Mouse (Mus musculus) brain, embryonic 14.5 days (tissue): ENCODE results near the gene Acbd5. TPM values are rescaled to one million over a fixed set of nuclear protein-coding genes. Genes with fewer than 3 reads are reported as not detected.
A peak's percentile ranks its signal among the peaks of the same experiment; 100 is the strongest.
"Not testable (repeated sequence)": the region's sequence is repeated elsewhere in the genome, so short reads cannot be mapped to it uniquely, and the experiment has no call there.

Experiments
- DNase-seq: peaks from one replicate; pipeline ENCODE4 v3.0.0-alpha.2; 2011; ENCODE audit warnings: low read depth
- CTCF ChIP-seq: fragments of 200-500 bp; IDR thresholded peaks from 2 replicates; pipeline ENCODE4 v1.5.1; 2012; ENCODE audit warnings: inconsistent platforms, mild to moderate bottlenecking, moderate library complexity, borderline replicate concordance; ENCODE audit not compliant: insufficient read depth, insufficient read length; ENCODE audit errors: extremely low read depth
- POLR2A ChIP-seq: fragments of 200-500 bp; IDR thresholded peaks from 2 replicates; pipeline ENCODE4 v1.6.1; 2012; ENCODE audit warnings: mild to moderate bottlenecking, inconsistent platforms, borderline replicate concordance; ENCODE audit not compliant: poor library complexity, insufficient read depth, insufficient read length, severe bottlenecking; ENCODE audit errors: extremely low read depth
- polyA plus RNA-seq: library from polyadenylated mRNA; depleted of rRNA; stranded (reverse); fragments of >200 nt; gene quantifications from 2 replicates; pipeline ENCODE4 v1.2.3, GENCODE M21; 2012

Gene Acbd5
- polyA plus RNA-seq, 1 experiment: 36.2 TPM

DNA sequence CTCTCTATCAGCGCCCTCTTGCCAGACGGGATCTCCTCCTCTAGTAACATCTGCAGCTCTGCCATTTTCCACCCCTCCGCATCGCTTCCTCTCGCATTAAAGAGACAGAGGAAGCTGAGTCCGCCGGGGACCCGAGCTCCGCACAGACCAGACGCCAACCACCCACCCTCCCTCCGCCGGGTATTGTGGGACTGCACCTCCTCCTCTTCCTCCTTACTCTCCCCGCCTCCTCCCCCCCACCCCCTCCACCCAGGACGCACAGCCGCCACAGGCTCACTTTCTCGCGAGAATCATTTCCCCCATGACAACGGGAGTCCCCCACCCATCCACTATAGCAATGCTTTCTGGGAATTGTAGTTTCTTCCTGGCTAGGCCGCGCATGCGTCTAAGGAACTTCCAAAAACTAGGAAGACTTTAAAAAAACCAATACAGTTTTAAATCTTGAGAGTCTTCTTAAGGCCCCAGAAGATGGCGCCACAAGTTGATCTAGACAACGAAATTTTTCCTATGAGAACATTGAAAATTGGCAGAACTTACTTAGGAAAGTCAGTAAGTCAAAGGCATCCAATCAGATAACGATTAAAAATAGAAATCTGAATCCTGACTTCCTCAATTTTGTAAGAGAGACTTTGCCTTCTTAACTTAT lies 27.8 kb upstream of the Acbd5 start, which contains the start of gene Abi1:
Abi1 (minus strand) TSS at position 241 of the 646 bp plus-strand sequence.
- DNase-seq: peak; percentile 99
- TF ChIP-seq CTCF (no peak), POLR2A (peak; percentile 92; the same call in 1 of the 2 replicates)

DNA sequence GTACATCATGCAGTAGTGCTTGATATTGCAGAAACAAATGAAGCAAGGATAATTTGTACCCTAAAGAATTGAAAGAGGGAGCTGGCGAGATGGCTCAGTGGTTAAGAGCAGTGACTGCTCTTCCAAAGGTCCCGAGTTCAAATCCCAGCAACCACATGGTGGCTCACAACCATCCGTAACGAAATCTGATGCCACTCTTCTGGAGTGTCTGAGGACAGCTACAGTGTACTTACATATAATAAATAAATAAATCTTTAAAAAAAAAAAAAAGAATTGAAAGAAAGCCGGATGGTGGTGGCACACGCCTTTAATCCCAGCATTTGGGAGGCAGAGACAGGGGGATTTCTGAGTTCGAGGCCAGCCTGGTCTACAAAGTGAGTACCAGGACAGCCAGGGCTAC lies 27.3 kb upstream of the Acbd5 start:
- DNase-seq: not testable (repeated sequence)

DNA sequence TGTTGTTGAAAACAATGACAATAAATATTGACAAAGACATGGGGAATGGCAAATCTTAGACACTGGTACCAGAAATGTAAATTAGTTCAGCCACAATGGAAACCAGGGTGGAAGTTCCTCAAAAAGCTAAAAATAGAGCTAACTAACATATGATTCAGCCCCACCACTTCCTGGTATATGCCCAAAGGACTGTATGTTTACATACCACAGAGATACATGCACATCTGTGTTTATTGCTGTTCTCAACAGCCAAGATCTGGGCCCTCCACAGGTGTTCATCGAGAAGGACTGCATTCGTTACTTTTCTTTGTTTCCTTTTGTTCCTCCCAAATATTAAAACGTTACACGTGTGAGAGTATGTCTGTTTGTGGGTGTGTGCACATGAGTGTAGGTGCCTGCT lies 26.5 kb upstream of the Acbd5 start:
- no peak for DNase-seq
- no peak for TF ChIP-seq CTCF

- no peak for DNase-seq
- TF ChIP-seq CTCF: no peak
- TF ChIP-seq POLR2A: no peak
Observed at GRCm38 (mm10) chr2:23042189-23042588, 25.8 kb upstream of the Acbd5 start.

- no peak for DNase-seq
- TF ChIP-seq POLR2A (no peak), CTCF (no peak)
Observed at GRCm38 (mm10) chr2:23045703-23046102, 22.3 kb upstream of the Acbd5 start.

GRCm38 (mm10) chr2:23048006-23048405 lies 20.0 kb upstream of the Acbd5 start:
- no peak for TF ChIP-seq POLR2A
- no peak for TF ChIP-seq CTCF
- no peak for DNase-seq

- DNase-seq: no peak
- TF ChIP-seq POLR2A: no peak
- TF ChIP-seq CTCF: no peak
Observed at GRCm38 (mm10) chr2:23051890-23052289, 16.1 kb upstream of the Acbd5 start.

- TF ChIP-seq POLR2A: no peak
- no peak for TF ChIP-seq CTCF
- DNase-seq: no peak
Observed at GRCm38 (mm10) chr2:23052523-23052922, 15.4 kb upstream of the Acbd5 start.

GRCm38 (mm10) chr2:23068370-23068737 lies 387 bp downstream of the Acbd5 start:
- TF ChIP-seq POLR2A (no peak), CTCF (no peak)
- DNase-seq: no peak

DNA sequence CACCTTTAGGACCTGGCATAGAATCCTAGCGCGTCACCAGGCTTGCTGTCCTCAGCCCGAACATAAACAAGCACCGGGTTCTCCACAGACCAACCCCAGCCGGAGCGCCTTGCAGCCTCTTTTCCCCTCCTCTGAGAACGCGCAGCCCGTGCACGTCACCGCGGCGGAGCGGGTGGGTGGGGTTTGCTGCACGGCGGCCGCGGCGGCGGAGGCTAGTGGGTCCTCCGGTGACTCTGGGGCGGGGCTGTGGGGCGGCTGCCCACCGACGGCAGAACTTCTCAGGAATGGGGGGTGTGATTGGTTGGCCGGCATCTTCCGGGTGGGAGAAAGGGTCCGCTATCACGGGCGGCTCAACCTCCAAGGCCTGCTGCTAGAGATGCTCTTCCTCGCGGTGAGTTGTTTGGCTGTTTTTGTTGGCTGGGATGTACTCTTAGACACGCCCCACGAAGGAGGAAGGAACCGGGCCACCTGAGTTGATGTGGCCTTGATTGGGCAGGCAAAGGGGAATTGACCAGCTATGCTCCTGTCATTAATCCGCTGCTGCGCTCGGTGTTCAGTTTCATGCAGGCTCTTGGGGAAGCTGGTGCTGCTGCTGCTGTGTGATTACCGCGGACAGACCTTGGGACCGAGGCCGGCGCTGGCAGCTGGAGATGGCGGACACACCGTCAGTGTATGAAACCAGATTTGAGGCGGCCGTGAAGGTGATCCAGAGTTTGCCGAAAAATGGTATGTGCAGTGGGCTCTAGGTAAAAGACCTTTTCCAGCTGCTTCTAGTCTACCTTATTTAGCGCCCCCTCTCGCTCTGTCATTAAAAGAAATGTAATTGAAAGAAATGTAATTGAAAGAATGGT lies 1.2 kb downstream of the Acbd5 start:
- peak; percentile 97 for DNase-seq
- TF ChIP-seq CTCF (no peak), POLR2A (peak; percentile 74)

DNA sequence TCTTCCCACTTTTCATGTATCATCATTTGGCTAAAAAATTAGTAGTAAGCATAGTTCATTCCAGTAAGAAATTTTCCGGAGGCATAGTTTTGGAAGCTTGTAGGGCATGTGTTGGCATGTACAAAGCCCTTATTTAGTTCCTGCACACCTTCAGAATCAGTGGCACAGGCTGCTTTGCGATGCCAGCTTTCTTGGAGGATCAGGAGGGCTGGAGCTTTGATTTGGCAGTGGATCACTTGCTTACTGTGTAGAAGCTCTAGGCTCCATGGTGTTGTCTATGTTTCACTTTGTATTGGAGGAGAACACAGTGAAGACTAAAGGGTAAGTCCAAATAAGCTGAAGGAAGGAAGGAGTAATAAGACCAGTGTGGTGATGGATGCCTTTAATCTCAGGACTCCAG lies 2.5 kb downstream of the Acbd5 start:
- no peak for DNase-seq
- TF ChIP-seq POLR2A (no peak), CTCF (no peak)

- DNase-seq: no peak
- TF ChIP-seq POLR2A: no peak
- TF ChIP-seq CTCF: no peak
Observed at GRCm38 (mm10) chr2:23071406-23071805, 3.4 kb downstream of the Acbd5 start.
